Mouse (Mus musculus): Measurements from ENCODE around the gene Cbx5.
"Not testable (repeated sequence)": the region's sequence is repeated elsewhere in the genome, so short reads cannot be mapped to it uniquely, and the experiment has no call there.

GRCm38 (mm10) chr15:103241071-103242018, 1.7 kb upstream of the Cbx5 start:
- not testable (repeated sequence) for TF ChIP-seq CTCF, EP300 (IDR thresholded peaks at IDR 0.05; ENCODE audit: low read depth)
